Mouse (Mus musculus) adrenal gland, postnatal 14 days (tissue): ENCODE measurements around the gene Adcy1. TPM values are rescaled to one million over a fixed set of nuclear protein-coding genes. Genes with fewer than 3 reads are reported as not detected.

Experiments
- DNase-seq: peaks from one replicate; pipeline ENCODE4 v3.0.0; 2021; ENCODE audit warnings: mixed read lengths
- total RNA-seq: library from RNA; stranded (reverse); gene quantifications from 2 replicates; pipeline ENCODE4 v1.2.3, GENCODE M21; 2021

Adcy1 gene
- total RNA-seq, 1 experiment from 2014 or later = 2.9 TPM

GRCm38 (mm10) chr11:7184420-7184819 lies 121.1 kb downstream of the Adcy1 start:
- DNase-seq = no peak

DNA sequence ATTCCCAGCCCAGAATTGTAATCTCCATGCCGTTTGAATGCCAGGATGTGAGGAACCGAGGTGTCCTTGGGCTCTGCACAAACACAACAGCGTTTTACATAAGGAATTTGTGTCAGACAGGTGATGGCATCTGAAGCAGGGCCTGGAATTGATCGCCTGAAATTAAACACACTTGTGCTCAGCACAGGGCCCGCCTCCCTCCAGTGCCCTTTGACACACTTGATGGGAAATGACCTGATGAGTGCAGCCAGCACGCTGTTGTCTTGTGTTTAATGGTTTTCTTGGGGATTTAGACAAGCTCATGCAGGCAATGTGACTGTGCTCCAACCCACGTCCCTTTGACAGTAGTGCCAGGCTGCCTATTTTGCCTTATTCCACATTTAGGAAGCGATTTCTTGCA lies 124.2 kb downstream of the Adcy1 start:
- DNase-seq = no peak

DNA sequence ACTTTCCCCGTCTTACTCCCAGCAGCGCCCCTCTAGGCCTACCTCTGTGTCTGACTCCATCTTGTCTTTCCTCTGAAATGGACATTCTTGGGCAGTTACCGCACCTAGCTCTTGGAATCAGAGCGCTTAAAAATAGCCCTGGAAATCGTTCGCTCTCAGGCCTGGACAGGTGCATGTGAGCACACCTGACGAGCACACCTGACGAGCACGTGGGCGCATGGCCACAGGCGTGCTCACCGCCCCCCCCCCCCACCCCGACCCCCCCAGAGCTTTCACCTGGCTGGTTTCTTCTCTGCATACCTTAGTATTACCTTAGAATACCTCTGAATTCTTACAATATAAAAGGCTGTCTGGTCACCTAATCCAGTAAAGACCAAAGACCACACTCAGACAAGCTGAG lies 125.2 kb downstream of the Adcy1 start, which contains the start of gene Gm11985:
Gene Gm11985, minus strand, starts transcription at position 101 of the 400 bp plus-strand sequence.
- DNase-seq = no peak

- DNase-seq = no peak
These were observed 129.4 kb downstream of the Adcy1 start for GRCm38 (mm10) chr11:7192710-7193109.

DNA sequence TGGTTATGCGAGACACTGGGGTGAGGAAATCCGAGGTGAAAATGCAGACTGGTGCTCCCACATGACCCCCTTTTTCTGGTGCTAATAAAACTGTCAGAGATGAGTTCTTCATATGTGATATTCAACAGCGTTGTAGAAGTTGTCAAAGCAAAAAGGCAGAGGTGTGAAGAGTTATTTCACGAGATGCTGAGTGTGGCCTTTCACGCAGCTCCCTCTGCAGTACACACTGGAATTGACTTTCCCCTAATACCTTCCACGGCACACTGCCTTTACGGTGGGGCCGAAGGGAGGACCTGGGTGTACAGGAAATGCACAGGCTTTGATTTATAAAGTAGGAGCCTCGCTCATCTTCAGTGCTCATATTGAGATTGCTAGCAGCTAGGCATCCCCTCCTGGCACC lies 129.8 kb downstream of the Adcy1 start:
- DNase-seq = no peak

DNA sequence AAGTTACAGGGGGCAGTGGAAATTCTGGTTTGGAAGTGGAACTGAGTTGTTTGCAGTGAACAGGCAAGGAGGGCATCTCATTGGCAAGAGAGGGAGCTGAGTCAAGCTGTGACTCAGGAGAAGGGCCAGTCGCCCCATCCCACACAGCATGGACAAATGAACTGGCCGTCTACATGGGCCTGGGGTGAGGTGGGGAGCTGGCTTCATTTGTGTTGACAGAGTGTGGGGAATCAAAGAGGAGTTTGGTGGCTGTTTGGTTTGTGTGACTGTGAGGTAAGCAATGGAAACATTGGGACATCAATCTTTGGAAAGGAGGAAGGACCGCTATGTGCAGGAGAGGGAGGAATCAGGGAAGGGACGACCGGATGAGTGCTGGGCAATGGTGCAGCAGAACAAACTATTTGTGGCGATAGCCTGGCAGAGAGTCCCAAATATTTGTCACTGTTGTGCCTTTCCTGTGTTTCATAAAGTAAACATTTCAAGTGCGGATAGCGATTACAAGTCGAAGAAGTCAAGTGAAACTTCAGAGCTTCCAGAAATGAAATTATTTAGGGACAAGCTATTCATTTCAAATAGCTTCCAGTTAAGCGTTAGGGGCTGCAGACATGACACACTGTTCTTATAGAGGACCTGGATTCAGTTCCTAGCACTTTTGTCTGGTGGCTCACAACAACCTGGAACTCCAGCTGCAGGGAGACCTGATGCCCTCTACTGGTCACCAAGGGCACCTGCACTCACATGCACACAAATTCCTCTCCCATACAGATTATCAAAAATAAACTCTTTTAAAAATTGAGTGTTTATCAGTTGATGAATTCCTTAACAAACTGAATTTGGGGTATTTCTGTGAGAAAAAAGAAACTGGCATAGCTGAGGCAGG lies 131.4 kb downstream of the Adcy1 start:
- no peak for DNase-seq

- DNase-seq = no peak
These were observed 132.0 kb downstream of the Adcy1 start for GRCm38 (mm10) chr11:7195312-7195685.

DNA sequence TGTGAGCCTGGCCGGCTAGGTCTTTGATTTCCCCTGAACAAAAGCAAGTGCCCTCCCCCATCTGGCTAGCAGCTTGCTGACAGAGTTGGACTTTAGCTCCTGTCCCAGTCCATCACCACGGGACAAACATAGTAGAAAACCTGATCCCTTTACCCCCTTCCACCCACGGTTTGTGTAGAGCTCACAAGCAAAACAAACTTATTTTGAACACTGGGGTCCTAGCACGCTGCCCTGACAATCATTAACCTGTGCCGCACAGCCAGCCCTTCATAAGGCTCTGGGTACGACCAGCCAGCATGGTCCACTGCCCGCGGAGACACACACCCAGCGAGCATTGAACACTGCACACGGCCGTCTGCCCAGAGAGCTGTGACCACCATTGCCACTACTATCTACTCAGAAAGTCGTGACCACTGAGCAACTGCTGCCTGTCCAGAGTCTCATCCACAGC lies 134.2 kb downstream of the Adcy1 start, which contains the start of gene Igfbp1:
Gene Igfbp1, plus strand, starts transcription at position 292 of the 451 bp plus-strand sequence.
- no peak for DNase-seq

GRCm38 (mm10) chr11:7198006-7198405 lies 134.7 kb downstream of the Adcy1 start:
- no peak for DNase-seq

- no peak for DNase-seq
These were observed 135.4 kb downstream of the Adcy1 start for GRCm38 (mm10) chr11:7198481-7199256.

DNA sequence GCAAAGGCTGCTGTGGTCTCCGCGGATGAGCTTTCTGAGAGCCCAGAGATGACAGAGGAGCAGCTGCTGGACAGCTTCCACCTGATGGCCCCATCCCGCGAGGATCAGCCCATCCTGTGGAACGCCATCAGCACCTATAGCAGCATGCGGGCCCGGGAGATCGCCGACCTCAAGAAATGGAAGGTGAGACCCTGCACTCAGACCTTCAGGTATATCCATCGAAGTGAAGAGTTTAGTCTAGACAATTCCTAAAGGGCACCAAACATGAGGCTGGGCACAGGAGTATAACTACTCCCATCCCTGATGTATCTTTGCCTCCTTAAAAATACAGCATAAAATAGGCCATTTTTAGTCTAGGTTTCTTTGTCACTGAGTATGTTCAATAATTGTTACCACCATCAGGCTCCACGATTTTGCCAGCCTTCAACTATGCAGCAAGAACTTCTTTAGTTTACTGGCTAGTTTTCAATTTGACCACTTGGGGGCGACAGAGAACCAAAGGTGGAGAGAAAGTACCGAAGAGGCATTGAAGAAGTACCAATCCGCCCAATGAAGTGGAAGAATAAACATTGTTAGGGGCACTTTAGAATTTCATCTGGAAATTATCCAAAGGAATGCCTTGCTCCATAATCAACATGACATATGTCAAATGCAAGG lies 136.6 kb downstream of the Adcy1 start:
- DNase-seq = peak; percentile 73

- no peak for DNase-seq
These were observed 137.1 kb downstream of the Adcy1 start for GRCm38 (mm10) chr11:7200393-7200783.

DNA sequence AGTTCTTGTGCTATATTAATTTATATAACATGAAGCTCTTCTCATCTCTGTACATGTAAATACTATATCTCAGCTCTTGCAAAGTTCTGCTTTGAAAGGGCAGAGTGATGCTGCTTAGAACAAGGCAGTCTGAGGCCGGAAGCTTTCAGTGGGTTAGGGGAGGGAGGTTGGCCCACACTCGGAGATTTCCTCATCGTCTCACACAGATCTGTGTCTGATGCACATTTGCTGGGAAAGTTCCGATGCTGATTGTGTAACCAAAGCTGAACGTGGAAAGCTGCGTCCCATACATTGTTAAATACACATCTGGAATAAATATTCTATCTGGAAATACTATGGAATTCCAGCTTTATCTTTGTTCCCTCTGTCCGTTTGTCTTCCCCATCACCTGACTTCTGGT lies 138.9 kb downstream of the Adcy1 start:
- no peak for DNase-seq

DNA sequence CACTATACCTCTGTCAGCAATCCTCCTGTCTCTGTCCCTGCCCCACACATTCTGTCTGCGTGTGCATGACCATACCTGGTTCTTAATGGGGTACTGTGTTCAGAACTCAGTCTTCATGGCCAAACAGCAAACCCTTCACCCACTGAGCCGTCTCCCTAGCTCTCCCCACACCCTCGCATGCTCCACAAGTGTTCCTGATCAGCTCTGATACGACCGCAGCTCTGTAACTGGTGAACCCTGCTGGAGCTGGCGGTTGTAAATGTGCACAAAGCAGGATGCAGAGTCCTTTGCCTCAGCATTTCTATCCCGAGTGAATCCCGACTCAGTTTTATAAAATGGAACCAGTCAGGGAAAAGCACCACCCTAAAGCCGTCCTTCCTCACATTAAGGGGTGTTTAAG lies 140.6 kb downstream of the Adcy1 start:
- no peak for DNase-seq

GRCm38 (mm10) chr11:7210343-7210742 lies 147.1 kb downstream of the Adcy1 start:
- peak; percentile 87 for DNase-seq

GRCm38 (mm10) chr11:7211211-7211610 lies 147.9 kb downstream of the Adcy1 start:
- DNase-seq = peak; percentile 46

- no peak for DNase-seq
These were observed 149.0 kb downstream of the Adcy1 start for GRCm38 (mm10) chr11:7212126-7212798.

GRCm38 (mm10) chr11:7213161-7213500 lies 149.8 kb downstream of the Adcy1 start:
- DNase-seq = no peak

DNA sequence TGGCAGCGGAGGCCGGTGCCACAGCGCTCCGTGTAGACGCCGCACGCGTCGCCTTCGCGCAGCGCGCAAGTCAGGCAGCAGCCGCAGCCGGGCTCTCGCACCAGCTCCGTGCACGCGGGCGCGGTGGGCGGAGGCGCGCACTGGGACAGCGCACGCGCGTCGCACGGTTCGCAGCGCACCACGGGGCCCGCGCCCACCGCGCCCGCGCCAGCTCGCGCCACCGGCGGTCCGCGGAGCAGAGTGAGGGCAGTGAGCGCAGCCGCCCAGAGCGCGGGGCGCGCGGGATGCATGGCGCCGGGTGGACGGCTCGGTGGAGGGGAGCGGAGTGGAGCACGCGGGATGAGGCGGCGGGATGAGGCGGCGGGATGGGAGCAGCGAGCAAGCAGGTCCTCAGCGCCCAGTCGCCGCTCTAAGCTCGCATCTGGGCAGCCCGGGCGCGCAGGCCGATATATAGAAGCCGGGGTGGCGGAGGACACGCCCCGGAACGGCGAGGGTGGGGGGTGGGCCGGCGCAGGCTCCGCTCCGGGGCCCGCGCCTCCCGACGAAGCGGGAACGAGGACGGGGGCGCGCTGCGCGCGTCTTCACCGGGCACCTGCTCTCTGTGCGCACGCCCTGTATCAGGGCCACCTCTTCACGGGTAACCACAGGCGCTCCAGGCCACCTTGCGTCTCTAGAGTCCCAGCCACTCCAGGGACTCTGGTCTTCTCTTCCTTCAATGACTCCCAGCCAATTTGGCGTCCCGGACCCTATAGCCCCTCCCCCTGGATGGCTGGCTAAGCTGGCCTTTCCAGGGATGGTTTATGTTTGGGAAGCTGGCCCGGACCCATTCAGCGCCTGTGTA lies 150.4 kb downstream of the Adcy1 start, which contains the start of gene Igfbp3:
Gene Igfbp3, minus strand, starts transcription at position 423 of the 841 bp plus-strand sequence.
- peak; percentile 52 for DNase-seq

DNA sequence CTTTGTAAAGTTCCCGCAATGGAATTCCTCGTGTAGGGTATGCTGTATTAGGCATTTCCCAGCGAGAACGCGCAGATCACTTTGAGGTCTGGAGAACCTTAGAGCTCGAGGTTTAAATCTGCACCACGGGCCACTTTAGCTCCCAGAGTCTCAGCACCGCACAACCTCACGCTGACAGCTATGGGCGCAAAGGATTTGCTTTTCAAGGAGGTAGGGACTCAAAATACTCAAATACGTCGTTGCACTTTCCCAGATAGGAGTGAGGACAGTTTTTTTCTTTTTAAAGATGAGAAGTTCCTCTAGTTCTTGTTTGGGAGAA lies 151.0 kb downstream of the Adcy1 start:
- no peak for DNase-seq

GRCm38 (mm10) chr11:7214761-7215160 lies 151.5 kb downstream of the Adcy1 start:
- DNase-seq = peak; percentile 48
